Mouse (Mus musculus): ENCODE results near the gene Fsd1.

GRCm38 (mm10) chr17:56030238-56030870 is 44.0 kb downstream of the Fsd1 start:
- TF ChIP-seq CTCF (IDR thresholded peaks at IDR 0.05; ENCODE audit: control insufficient read depth, insufficient read depth, insufficient read length) = no peak
- TF ChIP-seq MAX (IDR thresholded peaks at IDR 0.05) = no peak
- TF ChIP-seq USF1 (IDR thresholded peaks at IDR 0.05; ENCODE audit: low read depth) = no peak
- TF ChIP-seq MYOD1 (IDR thresholded peaks at IDR 0.05; ENCODE audit: control insufficient read depth, insufficient read length, low read depth) = no peak
- no peak for TF ChIP-seq MYOG (IDR thresholded peaks at IDR 0.05; ENCODE audit: control insufficient read depth, extremely low read depth, insufficient read length)
- no peak for TF ChIP-seq CEBPB (IDR thresholded peaks at IDR 0.05; ENCODE audit: low read depth)
- no peak for TF ChIP-seq FOSL1 (IDR thresholded peaks at IDR 0.05; ENCODE audit: insufficient read depth, low read length, poor library complexity, severe bottlenecking)

Data from C2C12 (cell line).